Mouse (Mus musculus): ENCODE data around the gene Tsga10ip. TPM values are rescaled to one million over a fixed set of nuclear protein-coding genes. Genes with fewer than 3 reads are reported as not detected.

Tsga10ip gene
- polyA plus RNA-seq, 1 experiment: 0.59 TPM

- TF ChIP-seq CTCF (IDR thresholded peaks at IDR 0.05; ENCODE audit: borderline replicate concordance, control insufficient read depth, extremely low read depth, insufficient read depth, low read length, poor library complexity) (no peak), POLR2A (IDR thresholded peaks at IDR 0.05; ENCODE audit: control insufficient read depth, extremely low read depth, insufficient read depth, low read length, poor library complexity) (peak; percentile 61)
- Histone ChIP-seq H3K4me1 (replicated peaks; ENCODE audit: control insufficient read depth, insufficient read depth, low read length) (peaks cover 39% of the 10 kb centered on the region), H3K36me3 (ENCODE audit: control insufficient read depth, insufficient read depth, low read length) (0 out of 2 replicates have a peak, but pooled peaks cover 8% of the 10 kb centered on the region), H3K27ac (ENCODE audit: control insufficient read depth, insufficient read depth, low read length) (peak within 1 kb of the TSS; percentile 41), H3K27me3 (ENCODE audit: control insufficient read depth, insufficient read depth, low read length) (no peaks in the 10 kb centered on the region), H3K4me3 (ENCODE audit: control insufficient read depth, insufficient read depth, low read length) (peak within 1 kb of the TSS; percentile 83)
- 1% methylated on average over 84 of the region's 87 CpGs for WGBS
- peak; percentile 94 for DNase-seq
These were observed 22.7 kb upstream of the Tsga10ip start, which contains the start of the genes Drap1 and AI837181 for GRCm38 (mm10) chr19:5424782-5425741. Drap1 (minus strand) TSS chr19:5424979. AI837181 (plus strand) TSS chr19:5425144.

GRCm38 (mm10) chr19:5424092-5424781 is 21.9 kb upstream of the Tsga10ip start:
- peaks cover 32% of the 10 kb centered on the region for H3K4me1 ChIP-seq (replicated peaks; ENCODE audit: control insufficient read depth, insufficient read depth, low read length)
- peak overlapping the region; percentile 31; the same call in 1 of the 2 replicates for H3K27ac ChIP-seq (ENCODE audit: control insufficient read depth, insufficient read depth, low read length)
- peak overlapping the region; percentile 63 for H3K4me3 ChIP-seq (ENCODE audit: control insufficient read depth, insufficient read depth, low read length)
- H3K36me3 ChIP-seq (ENCODE audit: control insufficient read depth, insufficient read depth, low read length): 0 out of 2 replicates have a peak, but pooled peaks cover 8% of the 10 kb centered on the region
- H3K27me3 ChIP-seq (ENCODE audit: control insufficient read depth, insufficient read depth, low read length): no peaks in the 10 kb centered on the region
- TF ChIP-seq CTCF (IDR thresholded peaks at IDR 0.05; ENCODE audit: borderline replicate concordance, control insufficient read depth, extremely low read depth, insufficient read depth, low read length, poor library complexity): no peak
- TF ChIP-seq POLR2A (IDR thresholded peaks at IDR 0.05; ENCODE audit: control insufficient read depth, extremely low read depth, insufficient read depth, low read length, poor library complexity): no peak
- peak; percentile 77 for DNase-seq
- under 1% methylated on average over 41 of the region's 48 CpGs for WGBS

DNA sequence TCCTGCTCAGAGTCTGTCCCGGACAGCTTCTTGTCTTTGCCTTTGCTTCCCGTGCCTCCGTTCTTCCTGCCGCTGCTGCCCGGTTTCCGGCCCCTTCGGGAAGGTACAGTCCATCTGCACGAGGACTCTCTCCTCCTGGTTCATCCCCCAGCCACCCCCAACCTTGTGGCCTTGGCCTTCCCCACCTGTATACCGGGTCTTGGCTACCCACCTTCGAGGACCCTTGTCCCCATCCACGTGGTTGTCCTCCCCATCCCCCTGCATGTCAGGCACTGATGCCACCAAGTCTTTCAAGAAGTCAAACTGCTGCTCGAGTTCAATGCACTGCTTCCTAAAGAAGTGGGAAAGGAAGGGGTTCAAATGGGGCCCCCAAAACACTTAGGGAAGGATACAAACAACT is 21.2 kb upstream of the Tsga10ip start:
- peak overlapping the region; percentile 63 for H3K4me3 ChIP-seq (ENCODE audit: control insufficient read depth, insufficient read depth, low read length)
- WGBS: 60% methylated on average over 12 of the region's 12 CpGs
- 0 out of 2 replicates have a peak, but pooled peaks cover 8% of the 10 kb centered on the region for H3K36me3 ChIP-seq (ENCODE audit: control insufficient read depth, insufficient read depth, low read length)
- peaks cover 32% of the 10 kb centered on the region for H3K4me1 ChIP-seq (replicated peaks; ENCODE audit: control insufficient read depth, insufficient read depth, low read length)
- H3K27me3 ChIP-seq (ENCODE audit: control insufficient read depth, insufficient read depth, low read length): no peaks in the 10 kb centered on the region
- no peak overlapping the region for H3K27ac ChIP-seq (ENCODE audit: control insufficient read depth, insufficient read depth, low read length)
- no peak for DNase-seq
- TF ChIP-seq POLR2A (IDR thresholded peaks at IDR 0.05; ENCODE audit: control insufficient read depth, extremely low read depth, insufficient read depth, low read length, poor library complexity): no peak
- no peak for TF ChIP-seq CTCF (IDR thresholded peaks at IDR 0.05; ENCODE audit: borderline replicate concordance, control insufficient read depth, extremely low read depth, insufficient read depth, low read length, poor library complexity)

- Histone ChIP-seq H3K36me3 (ENCODE audit: control insufficient read depth, insufficient read depth, low read length) (0 out of 2 replicates have a peak, but pooled peaks cover 11% of the 10 kb centered on the region), H3K27me3 (ENCODE audit: control insufficient read depth, insufficient read depth, low read length) (no peaks in the 10 kb centered on the region), H3K27ac (ENCODE audit: control insufficient read depth, insufficient read depth, low read length) (no peak overlapping the region), H3K4me1 (replicated peaks; ENCODE audit: control insufficient read depth, insufficient read depth, low read length) (peaks cover 32% of the 10 kb centered on the region), H3K4me3 (ENCODE audit: control insufficient read depth, insufficient read depth, low read length) (no peak overlapping the region)
- no peak for DNase-seq
- WGBS: 93% methylated on average over 9 of the region's 9 CpGs
- TF ChIP-seq CTCF (IDR thresholded peaks at IDR 0.05; ENCODE audit: borderline replicate concordance, control insufficient read depth, extremely low read depth, insufficient read depth, low read length, poor library complexity) (no peak), POLR2A (IDR thresholded peaks at IDR 0.05; ENCODE audit: control insufficient read depth, extremely low read depth, insufficient read depth, low read length, poor library complexity) (no peak)
These were observed 20.6 kb upstream of the Tsga10ip start for GRCm38 (mm10) chr19:5422895-5423443.

GRCm38 (mm10) chr19:5422267-5422666 is 19.9 kb upstream of the Tsga10ip start:
- Histone ChIP-seq H3K27me3 (ENCODE audit: control insufficient read depth, insufficient read depth, low read length) (no peaks in the 10 kb centered on the region), H3K4me1 (replicated peaks; ENCODE audit: control insufficient read depth, insufficient read depth, low read length) (peaks cover 32% of the 10 kb centered on the region), H3K4me3 (ENCODE audit: control insufficient read depth, insufficient read depth, low read length) (no peak overlapping the region), H3K36me3 (ENCODE audit: control insufficient read depth, insufficient read depth, low read length) (peaks cover 18% of the 10 kb centered on the region; the same call in 1 of the 2 replicates), H3K27ac (ENCODE audit: control insufficient read depth, insufficient read depth, low read length) (no peak overlapping the region)
- TF ChIP-seq POLR2A (IDR thresholded peaks at IDR 0.05; ENCODE audit: control insufficient read depth, extremely low read depth, insufficient read depth, low read length, poor library complexity): no peak
- no peak for TF ChIP-seq CTCF (IDR thresholded peaks at IDR 0.05; ENCODE audit: borderline replicate concordance, control insufficient read depth, extremely low read depth, insufficient read depth, low read length, poor library complexity)
- DNase-seq: no peak
- 91% methylated on average over 10 of the region's 10 CpGs for WGBS

DNA sequence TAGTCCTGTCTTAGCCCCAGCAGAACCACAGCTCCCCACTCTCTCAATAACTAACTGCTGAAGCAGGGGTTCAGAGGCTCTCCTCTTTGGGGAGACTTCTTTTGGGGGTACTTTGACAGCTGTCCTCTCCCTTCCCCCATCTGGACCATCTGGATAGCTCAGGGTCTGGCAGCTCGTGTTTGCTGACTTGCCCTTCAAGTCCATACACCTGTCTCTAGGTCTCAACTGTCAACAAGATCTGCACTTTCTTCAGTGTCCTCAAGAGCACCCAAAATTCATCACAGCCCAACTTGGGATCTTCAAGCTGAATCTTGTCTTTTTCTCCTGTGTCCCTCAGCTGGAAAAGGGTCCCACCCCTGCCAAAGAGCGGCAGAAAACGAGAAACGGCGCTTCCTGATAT is 19.5 kb upstream of the Tsga10ip start:
- no peak for TF ChIP-seq POLR2A (IDR thresholded peaks at IDR 0.05; ENCODE audit: control insufficient read depth, extremely low read depth, insufficient read depth, low read length, poor library complexity)
- TF ChIP-seq CTCF (IDR thresholded peaks at IDR 0.05; ENCODE audit: borderline replicate concordance, control insufficient read depth, extremely low read depth, insufficient read depth, low read length, poor library complexity): no peak
- no peaks in the 10 kb centered on the region for H3K27me3 ChIP-seq (ENCODE audit: control insufficient read depth, insufficient read depth, low read length)
- WGBS: 82% methylated on average over 5 of the region's 5 CpGs
- no peak overlapping the region for H3K4me3 ChIP-seq (ENCODE audit: control insufficient read depth, insufficient read depth, low read length)
- DNase-seq: no peak
- no peak overlapping the region for H3K27ac ChIP-seq (ENCODE audit: control insufficient read depth, insufficient read depth, low read length)
- H3K4me1 ChIP-seq (replicated peaks; ENCODE audit: control insufficient read depth, insufficient read depth, low read length): peaks cover 29% of the 10 kb centered on the region
- H3K36me3 ChIP-seq (ENCODE audit: control insufficient read depth, insufficient read depth, low read length): peaks cover 15% of the 10 kb centered on the region; the same call in 1 of the 2 replicates
